Mouse (Mus musculus) left cerebral cortex, adult 2 months (tissue): Measurements from ENCODE around the gene Slc25a28. TPM values are rescaled to one million over a fixed set of nuclear protein-coding genes. Genes with fewer than 3 reads are reported as not detected.

ENCODE experiments used
- DNase-seq, 2 experiments: peaks; one replicate each; pipeline ENCODE4 v3.0.0; 2021 to 2022; ENCODE audit warnings: low spot score in 2 of 2, mixed read lengths in 1 of 2; ENCODE audit errors: extremely low spot score in 1 of 2
- H3K27ac ChIP-seq: fragments of 200-600 bp; 2 replicates; pipeline ENCODE4 v1.8.1; 2022
- H3K4me3 ChIP-seq: fragments of 200-600 bp; 2 replicates; pipeline ENCODE4 v1.8.1; 2022
- CTCF ChIP-seq: fragments of 200-600 bp; IDR thresholded peaks from 2 replicates; pipeline ENCODE4 v1.8.1; 2022; ENCODE audit warnings: antibody characterized with exemption, mild to moderate bottlenecking, moderate library complexity
- intact Hi-C: fragments of 180-260 bp; cut with DNase I; formaldehyde crosslinking; loops from one replicate; pipeline ENCODE4 v1.15.1; 2025
- total RNA-seq, 2 experiments: library from RNA; stranded (reverse); gene quantifications; 2 replicates each; pipeline ENCODE4 v1.2.3; 2021

Gene Slc25a28
- total RNA-seq, 2 experiments from 2014 or later, result 43.3 to 46.3 TPM

DNA sequence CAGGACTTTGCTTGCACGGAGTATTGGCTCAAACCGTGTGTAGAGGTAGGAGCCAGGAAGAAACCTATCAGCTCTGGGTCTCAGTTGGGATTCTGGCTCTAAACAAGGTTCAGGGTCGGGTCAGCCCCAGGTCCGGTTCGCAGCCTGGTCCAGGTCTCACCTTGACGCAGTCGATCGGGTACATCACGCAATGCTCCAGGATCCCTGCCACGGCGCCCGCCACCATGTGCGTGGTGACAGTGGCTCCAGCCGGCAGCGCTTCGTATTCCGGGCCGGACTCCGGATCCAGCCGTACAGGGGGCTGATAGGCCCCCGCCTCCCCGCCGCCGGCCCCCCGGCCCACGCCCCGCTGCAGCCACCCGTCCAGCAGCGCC is 378 bp downstream of the Slc25a28 start:
- intact Hi-C loops, result loop anchor here (2.0 kb wide), 1 partner anchor 78 kb away; the partner anchor contains the start of genes Cox15 and Cutc
- H3K27ac ChIP-seq, result peak overlapping the region; percentile 80

GRCm38 (mm10) chr19:43673513-43674315 is 967 bp downstream of the Slc25a28 start:
- no peak for DNase-seq
- H3K4me3 ChIP-seq, result peak overlapping the region; percentile 77
- intact Hi-C loops, result loop anchor here (2.0 kb wide), 1 partner anchor 79 kb away; the partner anchor contains the start of genes Cox15 and Cutc
- peak overlapping the region; percentile 80 for H3K27ac ChIP-seq
- no peak for TF ChIP-seq CTCF

More for the DNA sequence above, 378 bp downstream of the Slc25a28 start:
- TF ChIP-seq CTCF, result no peak
- H3K4me3 ChIP-seq, result peak overlapping the region; percentile 77
- no peak for DNase-seq

GRCm38 (mm10) chr19:43671054-43671453 is 3.6 kb downstream of the Slc25a28 start:
- Histone ChIP-seq H3K4me3 (no peak overlapping the region), H3K27ac (no peak overlapping the region)
- intact Hi-C loops, result no loop called here
- DNase-seq, result no peak
- TF ChIP-seq CTCF, result no peak

DNA sequence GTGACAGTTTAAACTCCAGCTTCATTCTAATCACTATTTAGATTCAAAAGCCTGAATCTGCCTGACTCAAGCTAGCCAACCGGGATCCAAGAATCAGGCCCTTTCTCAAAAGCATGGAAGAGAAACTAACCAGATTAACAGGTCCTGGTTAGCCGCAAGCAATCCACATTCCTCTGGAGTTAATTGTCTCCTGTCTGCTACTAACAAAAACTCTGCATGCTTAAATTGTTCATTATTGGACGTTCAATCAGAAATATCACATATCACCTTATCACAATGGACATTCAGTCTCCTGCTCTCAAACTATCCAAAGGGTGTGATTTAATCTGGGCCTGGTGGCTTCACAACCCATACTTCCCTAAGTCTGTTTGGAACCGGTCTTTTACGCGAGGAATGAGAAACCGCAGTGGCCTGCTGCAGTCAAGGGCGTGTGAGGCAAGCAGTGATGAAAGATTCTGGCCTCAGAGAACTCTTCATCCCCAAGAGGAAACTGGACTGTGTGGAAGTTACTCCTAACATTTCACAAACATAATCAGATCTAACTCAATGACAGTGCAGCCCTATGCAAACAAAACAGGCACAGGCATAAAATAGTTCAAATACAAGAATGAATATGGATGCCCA is 5.4 kb downstream of the Slc25a28 start:
- no peak for DNase-seq
- intact Hi-C loops, result no loop called here
- TF ChIP-seq CTCF, result no peak

GRCm38 (mm10) chr19:43667430-43667809 is 7.3 kb downstream of the Slc25a28 start:
- DNase-seq, result no peak
- intact Hi-C loops, result no loop called here

More for the DNA sequence above, 5.4 kb downstream of the Slc25a28 start:
- Histone ChIP-seq H3K27ac (no peak overlapping the region), H3K4me3 (no peak overlapping the region)

DNA sequence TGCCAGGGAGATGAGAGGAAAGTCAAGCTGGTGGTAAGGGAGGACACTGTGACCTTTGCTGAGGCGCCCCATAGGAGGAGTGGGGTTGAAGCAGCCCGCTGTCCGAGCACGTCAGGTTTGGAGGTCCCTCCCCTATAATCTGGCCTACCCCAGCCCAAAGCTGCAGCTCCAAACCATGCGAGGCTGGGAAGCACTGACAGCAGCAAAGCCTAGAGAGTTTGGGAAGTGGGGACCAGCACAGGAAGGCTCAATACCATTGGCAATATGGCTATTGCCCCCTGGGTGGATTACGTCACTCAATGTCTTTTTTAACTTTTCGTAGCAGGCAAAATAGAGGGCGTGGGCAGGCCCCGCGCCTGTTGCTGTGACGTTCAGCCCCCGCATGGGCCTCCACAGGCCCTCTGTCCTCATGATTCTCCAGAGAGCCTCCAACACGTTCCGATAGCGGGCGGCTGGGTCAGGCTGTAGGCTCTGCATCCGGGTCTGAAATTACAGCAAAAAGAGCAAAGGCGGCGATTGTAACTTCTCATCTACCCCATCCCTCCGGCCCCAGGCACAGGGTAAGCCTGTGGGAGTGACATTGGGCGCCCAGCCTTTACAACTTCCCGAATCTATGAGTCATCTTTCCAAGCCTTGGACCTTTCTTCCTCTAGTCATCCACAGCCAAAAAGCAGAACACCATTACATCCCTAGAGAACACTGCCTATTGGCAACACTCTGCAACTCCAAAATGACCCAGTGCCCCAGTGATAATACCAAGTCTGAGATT is 7.8 kb downstream of the Slc25a28 start:
- Histone ChIP-seq H3K27ac (no peak overlapping the region), H3K4me3 (no peak overlapping the region)
- DNase-seq, result no peak
- TF ChIP-seq CTCF, result no peak
- intact Hi-C loops, result no loop called here

More at GRCm38 (mm10) chr19:43667430-43667809, 7.3 kb downstream of the Slc25a28 start:
- H3K4me3 ChIP-seq, result no peak overlapping the region
- peak; percentile 17 for TF ChIP-seq CTCF
- no peak overlapping the region for H3K27ac ChIP-seq

- intact Hi-C loops, result loop anchor here (2.0 kb wide), 2 partner anchors 35 to 135 kb away; no protein-coding TSS in a partner anchor
- peak; percentile 90 for TF ChIP-seq CTCF
- H3K4me3 ChIP-seq, result no peak overlapping the region
- DNase-seq, result peak; percentile 35 to 58
- H3K27ac ChIP-seq, result no peak overlapping the region
Measured at GRCm38 (mm10) chr19:43665441-43666048, 9.1 kb downstream of the Slc25a28 start.

DNA sequence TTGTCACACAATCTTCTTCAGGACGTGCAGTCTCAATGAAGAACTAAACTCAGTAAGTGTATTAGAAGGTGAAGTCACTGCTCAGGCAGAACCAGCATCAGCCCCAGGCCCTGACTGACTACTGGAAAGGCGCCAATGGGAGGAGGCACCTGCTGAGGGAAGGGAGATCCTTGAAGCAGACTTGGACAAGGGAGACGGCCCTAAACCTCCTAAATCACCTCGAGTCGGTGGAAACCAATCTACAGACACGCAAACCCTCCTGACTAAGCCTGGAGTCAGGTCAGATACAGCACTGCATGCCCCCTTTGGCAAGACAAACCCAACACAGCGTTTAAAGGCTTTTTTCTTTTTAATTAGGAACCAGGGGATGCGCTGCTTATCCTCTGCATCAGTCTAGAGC is 11.2 kb downstream of the Slc25a28 start:
- H3K27ac ChIP-seq, result no peak overlapping the region
- intact Hi-C loops, result no loop called here
- no peak for TF ChIP-seq CTCF

DNA sequence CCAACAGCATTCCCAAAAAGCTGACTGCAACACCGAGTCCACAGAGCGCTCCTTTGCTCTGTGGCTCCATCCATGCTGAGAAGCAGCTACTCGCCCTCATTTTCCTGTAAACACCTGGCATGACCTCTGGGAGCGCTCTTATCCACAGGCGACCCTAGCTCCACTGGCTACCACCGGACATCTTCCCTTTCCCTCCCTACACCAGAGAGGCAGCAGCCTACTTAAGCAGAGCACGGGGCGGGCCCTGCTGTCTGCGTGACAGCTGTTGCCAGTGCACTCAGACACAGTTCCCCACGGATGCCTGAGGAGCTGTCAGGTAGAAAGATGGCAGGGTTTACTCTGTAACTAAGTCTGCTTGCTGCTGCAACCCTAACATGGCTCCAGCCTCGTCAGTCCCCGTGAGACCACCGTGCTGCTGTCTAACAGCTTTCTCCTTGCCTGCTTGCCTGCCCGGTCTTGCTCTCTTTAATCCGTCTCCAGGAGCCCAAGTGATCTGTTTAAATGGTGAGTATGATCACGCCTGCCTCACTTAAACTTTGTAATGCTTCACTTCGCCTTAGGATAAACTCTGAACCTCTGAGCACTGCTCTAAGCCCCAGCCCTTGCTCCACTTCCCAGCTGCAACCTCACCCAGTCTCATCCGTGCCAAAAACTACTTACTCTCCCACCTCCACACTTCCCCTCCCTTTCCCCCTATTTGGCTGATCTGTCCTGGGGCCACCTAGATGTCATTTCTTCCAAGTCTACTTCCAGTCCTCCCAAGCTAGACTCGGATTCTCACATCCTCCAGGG is 12.3 kb downstream of the Slc25a28 start:
- no peak overlapping the region for H3K27ac ChIP-seq
- peak; percentile 10; the same call in 1 of the 2 replicates for TF ChIP-seq CTCF
- DNase-seq, result no peak
- intact Hi-C loops, result no loop called here
- no peak overlapping the region for H3K4me3 ChIP-seq

More for the DNA sequence above, 11.2 kb downstream of the Slc25a28 start:
- no peak overlapping the region for H3K4me3 ChIP-seq
- DNase-seq, result no peak

GRCm38 (mm10) chr19:43660774-43661173 is 13.9 kb downstream of the Slc25a28 start:
- Histone ChIP-seq H3K27ac (no peak overlapping the region), H3K4me3 (no peak overlapping the region)
- no peak for TF ChIP-seq CTCF
- intact Hi-C loops, result no loop called here
- DNase-seq, result no peak

DNA sequence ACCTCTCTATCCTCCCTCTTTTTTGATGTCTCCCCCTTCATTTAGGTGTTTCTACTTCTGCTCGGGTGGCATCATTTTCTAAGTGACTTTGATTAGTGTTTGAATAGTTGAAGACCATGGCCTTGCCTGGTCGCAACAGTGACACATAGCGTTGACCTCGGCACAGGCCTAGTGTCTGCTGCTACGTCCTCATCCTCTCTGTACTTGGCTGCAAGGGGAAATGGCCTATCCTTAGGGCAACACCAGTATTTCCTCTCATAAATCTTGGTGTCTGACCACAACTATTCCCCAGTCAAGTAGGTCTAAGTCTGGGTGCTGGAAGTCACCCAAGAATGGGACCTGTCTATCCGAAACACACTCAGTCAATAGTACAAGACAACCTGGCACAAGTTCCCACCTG is 15.0 kb downstream of the Slc25a28 start:
- Histone ChIP-seq H3K27ac (no peak overlapping the region), H3K4me3 (no peak overlapping the region)
- intact Hi-C loops, result no loop called here
- TF ChIP-seq CTCF, result no peak
- no peak for DNase-seq
